Mouse (Mus musculus) CH12.LX (cell line): ENCODE measurements around the gene Pgam1. TPM values are rescaled to one million over a fixed set of nuclear protein-coding genes. Genes with fewer than 3 reads are reported as not detected.
A peak's percentile ranks its signal among the peaks of the same experiment; 100 is the strongest.
"Not testable (repeated sequence)": the region's sequence is repeated elsewhere in the genome, so short reads cannot be mapped to it uniquely, and the experiment has no call there.

Experiments used
- DNase-seq: peaks from one replicate; pipeline ENCODE4 v3.0.0-alpha.2; 2013; ENCODE audit errors: extremely low read depth
- H3K27ac ChIP-seq: 2 replicates; pipeline ENCODE4 v1.5.1; 2012; ENCODE audit warnings: low read depth, mild to moderate bottlenecking, control low read depth, moderate library complexity; ENCODE audit not compliant: insufficient read depth
- H3K27me3 ChIP-seq: replicated peaks from 2 replicates; pipeline ENCODE3; 2012; ENCODE audit warnings: inconsistent platforms
- H3K36me3 ChIP-seq, 2 experiments: replicated peaks in 1 of 2; 2 replicates each; pipeline versions ENCODE3 to v1.6.1; 2012; ENCODE audit warnings: inconsistent platforms in 1 of 2, low read length in 1 of 2, mild to moderate bottlenecking in 1 of 2, mixed read lengths in 1 of 2, moderate library complexity in 1 of 2; ENCODE audit not compliant: control insufficient read depth in 1 of 2, insufficient read depth in 1 of 2
- H3K4me1 ChIP-seq, 2 experiments: 2 replicates each; pipeline ENCODE4 v1.6.1; 2012; ENCODE audit warnings: inconsistent platforms in 1 of 2, moderate library complexity in 1 of 2; ENCODE audit not compliant: insufficient read depth in 2 of 2, control insufficient read depth in 1 of 2
- H3K4me2 ChIP-seq: 2 replicates; pipeline ENCODE4 v1.6.1; 2012; ENCODE audit warnings: low read depth, mild to moderate bottlenecking, control low read depth; ENCODE audit not compliant: poor library complexity, insufficient read depth, severe bottlenecking
- H3K4me3 ChIP-seq, 3 experiments: fragments of 150-350 bp in 1 of 3; sonication (generic) in 1 of 3; replicated peaks in 1 of 3; 2 replicates each; pipeline versions ENCODE3 to v1.5.1; 2011 to 2012; ENCODE audit warnings: low read depth in 2 of 3, low read length in 2 of 3, mild to moderate bottlenecking in 2 of 3, moderate library complexity in 2 of 3, control low read depth in 1 of 3, improper control_type of control experiment in 1 of 3, inconsistent platforms in 1 of 3, mixed read lengths in 1 of 3; ENCODE audit not compliant: poor library complexity in 1 of 3
- H3K79me2 ChIP-seq: replicated peaks from 2 replicates; pipeline ENCODE4 v1.6.1; 2012; ENCODE audit warnings: mild to moderate bottlenecking, moderate library complexity; ENCODE audit not compliant: control insufficient read depth, poor library complexity, insufficient read depth, severe bottlenecking; ENCODE audit errors: extremely low read depth
- H3K9ac ChIP-seq: 2 replicates; pipeline ENCODE4 v1.6.1; 2012; ENCODE audit warnings: low read depth, mild to moderate bottlenecking, control low read depth, moderate library complexity; ENCODE audit not compliant: insufficient read depth
- H3K9me3 ChIP-seq: replicated peaks from 2 replicates; pipeline ENCODE3; 2012; ENCODE audit warnings: low read length, inconsistent platforms, mixed read lengths
- BHLHE40 ChIP-seq: IDR thresholded peaks from 2 replicates; pipeline ENCODE4 v1.6.1; 2011; ENCODE audit warnings: mild to moderate bottlenecking, low read depth, low read length, improper control_type of control experiment
- CHD1 ChIP-seq: IDR thresholded peaks from 2 replicates; pipeline ENCODE4 v1.6.1; 2012; ENCODE audit warnings: low read depth, low read length, improper control_type of control experiment, inconsistent platforms
- CTCF ChIP-seq, 2 experiments: IDR thresholded peaks in 1 of 2; conservative IDR thresholded peaks in 1 of 2; 2 replicates each; pipeline ENCODE4 v1.5.1; 2011 to 2012; ENCODE audit warnings: low read depth in 2 of 2, low read length in 2 of 2, improper control_type of control experiment in 1 of 2, inconsistent platforms in 1 of 2, mild to moderate bottlenecking in 1 of 2, moderate library complexity in 1 of 2
- E2F4 ChIP-seq: IDR thresholded peaks from 2 replicates; pipeline ENCODE4 v1.6.1; 2011; ENCODE audit warnings: low read depth, low read length, improper control_type of control experiment; ENCODE audit not compliant: insufficient replicate concordance
- EP300 ChIP-seq: IDR thresholded peaks from 2 replicates; pipeline ENCODE4 v1.6.1; 2011; ENCODE audit warnings: low read length, improper control_type of control experiment
- ETS1 ChIP-seq: conservative IDR thresholded peaks from 2 replicates; pipeline ENCODE4 v1.6.1; 2012; ENCODE audit warnings: low read depth, mild to moderate bottlenecking, inconsistent platforms, low read length, improper control_type of control experiment, moderate library complexity
- HCFC1 ChIP-seq: IDR thresholded peaks from 2 replicates; pipeline ENCODE4 v1.6.1; 2012; ENCODE audit warnings: low read depth, mild to moderate bottlenecking, inconsistent platforms, low read length, improper control_type of control experiment
- JUND ChIP-seq: conservative IDR thresholded peaks from 2 replicates; pipeline ENCODE4 v1.6.1; 2011; ENCODE audit warnings: low read depth, low read length, improper control_type of control experiment
- MAFK ChIP-seq: IDR thresholded peaks from 2 replicates; pipeline ENCODE4 v1.6.1; 2011; ENCODE audit warnings: low read length, improper control_type of control experiment; ENCODE audit not compliant: insufficient replicate concordance
- MAX ChIP-seq: IDR thresholded peaks from 2 replicates; pipeline ENCODE4 v1.6.1; 2011; ENCODE audit warnings: low read length, improper control_type of control experiment
- MEF2A ChIP-seq: IDR thresholded peaks from 2 replicates; pipeline ENCODE4 v1.6.1; 2014; ENCODE audit warnings: low read depth, mild to moderate bottlenecking, inconsistent platforms, low read length, improper control_type of control experiment, borderline replicate concordance
- MXI1 ChIP-seq: IDR thresholded peaks from 2 replicates; pipeline ENCODE4 v1.6.1; 2011; ENCODE audit warnings: mild to moderate bottlenecking, low read depth, low read length, improper control_type of control experiment
- NELFE ChIP-seq: IDR thresholded peaks from 2 replicates; pipeline ENCODE4 v1.6.1; 2011; ENCODE audit warnings: low read depth, low read length, improper control_type of control experiment
- POLR2A ChIP-seq: IDR thresholded peaks from 2 replicates; pipeline ENCODE4 v1.6.1; 2011; ENCODE audit warnings: low read depth, mild to moderate bottlenecking, improper control_type of control experiment, low read length
- POLR2AphosphoS2 ChIP-seq: IDR thresholded peaks from 2 replicates; pipeline ENCODE4 v1.6.1; 2011; ENCODE audit warnings: low read depth, low read length, improper control_type of control experiment
- SMC3 ChIP-seq: IDR thresholded peaks from 2 replicates; pipeline ENCODE4 v1.6.1; 2011; ENCODE audit warnings: low read depth, low read length, improper control_type of control experiment
- TCF12 ChIP-seq: IDR thresholded peaks from 2 replicates; pipeline ENCODE4 v1.6.1; 2014; ENCODE audit warnings: low read depth, mild to moderate bottlenecking, inconsistent platforms, low read length, improper control_type of control experiment
- UBTF ChIP-seq: IDR thresholded peaks from 2 replicates; pipeline ENCODE4 v1.6.1; 2012; ENCODE audit warnings: low read depth, mild to moderate bottlenecking, inconsistent platforms, low read length, improper control_type of control experiment, moderate library complexity
- ZKSCAN1 ChIP-seq: IDR thresholded peaks from 2 replicates; pipeline ENCODE4 v1.6.1; 2012; ENCODE audit warnings: low read depth, inconsistent platforms, low read length, improper control_type of control experiment, borderline replicate concordance
- ZMIZ1 ChIP-seq: IDR thresholded peaks from 2 replicates; pipeline ENCODE4 v1.6.1; 2012; ENCODE audit warnings: low read depth, mild to moderate bottlenecking, inconsistent platforms, low read length, improper control_type of control experiment
- ZNF384 ChIP-seq: IDR thresholded peaks from 2 replicates; pipeline ENCODE4 v1.6.1; 2012; ENCODE audit warnings: low read depth, low read length, improper control_type of control experiment, inconsistent platforms
- dilution Hi-C: fragments of 300-500 bp; cut with MboI; formaldehyde crosslinking; loops from 2 replicates; pipeline ENCODE4 v1.14.3; 2020; ENCODE audit warnings: low sequenced_read_pairs; ENCODE audit not compliant: extremely low pct_unique_long_range_greater_than_20kb, extremely low pct_ligation_motif_present
- in situ Hi-C: fragments of 300-500 bp; cut with MboI; formaldehyde crosslinking; loops from 3 replicates; pipeline ENCODE4 v1.14.3; 2019; ENCODE audit warnings: low sequenced_read_pairs, low pct_ligation_motif_present, low pct_unique_long_range_greater_than_20kb, mixed read lengths
- polyA plus RNA-seq: library from polyadenylated mRNA; unstranded; fragments of >175 nt; gene quantifications from 2 replicates; pipeline ENCODE4 v1.2.1, GENCODE M21; 2012; ENCODE audit warnings: low read depth; ENCODE audit not compliant: insufficient read length
- total RNA-seq, 2 experiments: library from RNA; depleted of rRNA; stranded (reverse); fragments of 300-350 nt in 1 of 2; fragments of >200 nt in 1 of 2; gene quantifications; 2 replicates each; pipeline ENCODE4 v1.2.3; 2012 to 2014

The Pgam1 gene
- total and polyA plus RNA-seq, 3 experiments: 870 to 1,507 (median 928) TPM

GRCm38 (mm10) chr19:41869946-41870345, 41.8 kb upstream of the Pgam1 start:
- H3K27me3 ChIP-seq, DNase-seq, in situ Hi-C loops, dilution Hi-C loops, H3K4me3 ChIP-seq, H3K9me3 ChIP-seq, H3K27ac ChIP-seq, H3K9ac ChIP-seq, H3K4me2 ChIP-seq, H3K79me2 ChIP-seq, H3K4me1 ChIP-seq: not testable (repeated sequence)
- peaks cover 83 to 93% of the 10 kb centered on the region in 2 experiments for H3K36me3 ChIP-seq
- TF ChIP-seq CTCF (conservative IDR thresholded peaks at IDR 0.05 in 1 of 2, IDR thresholded peaks at IDR 0.05 in 1 of 2; ENCODE audit: low read depth in 2 of 2, low read length in 2 of 2): 0 out of 4 replicates have a peak, but pooled peaks of 1 of the 2 experiments have one; percentile 1

- Histone ChIP-seq H3K79me2 (no peaks in the 10 kb centered on the region), H3K4me2 (no peak overlapping the region), H3K36me3 (peaks cover 79 to 91% of the 10 kb centered on the region in 2 experiments), H3K27me3 (no peaks in the 10 kb centered on the region), H3K27ac (no peak overlapping the region), H3K4me3 (no peak overlapping the region), H3K9me3 (no peaks in the 10 kb centered on the region), H3K9ac (no peak overlapping the region), H3K4me1 (no peaks in the 10 kb centered on the region)
- in situ Hi-C loops: no loop called here
- dilution Hi-C loops: no loop called here
- TF ChIP-seq MAX: no peak
- TF ChIP-seq POLR2A: no peak
- no peak for TF ChIP-seq MEF2A
- TF ChIP-seq ETS1: no peak
- TF ChIP-seq ZNF384: no peak
- no peak for TF ChIP-seq MXI1
- TF ChIP-seq NELFE: no peak
- TF ChIP-seq TCF12: no peak
- TF ChIP-seq ZMIZ1: no peak
- TF ChIP-seq SMC3: no peak
- TF ChIP-seq UBTF: no peak
- no peak for TF ChIP-seq BHLHE40
- TF ChIP-seq MAFK: no peak
- TF ChIP-seq HCFC1: no peak
- no peak for TF ChIP-seq CHD1
- no peak for TF ChIP-seq ZKSCAN1
- no peak for TF ChIP-seq POLR2AphosphoS2
- TF ChIP-seq E2F4: no peak
- TF ChIP-seq EP300: no peak
- no peak for TF ChIP-seq JUND
- no peak for DNase-seq
These were observed 39.4 kb upstream of the Pgam1 start for GRCm38 (mm10) chr19:41872285-41872684.
